Mouse (Mus musculus): ENCODE data around the gene Chil4.

DNA sequence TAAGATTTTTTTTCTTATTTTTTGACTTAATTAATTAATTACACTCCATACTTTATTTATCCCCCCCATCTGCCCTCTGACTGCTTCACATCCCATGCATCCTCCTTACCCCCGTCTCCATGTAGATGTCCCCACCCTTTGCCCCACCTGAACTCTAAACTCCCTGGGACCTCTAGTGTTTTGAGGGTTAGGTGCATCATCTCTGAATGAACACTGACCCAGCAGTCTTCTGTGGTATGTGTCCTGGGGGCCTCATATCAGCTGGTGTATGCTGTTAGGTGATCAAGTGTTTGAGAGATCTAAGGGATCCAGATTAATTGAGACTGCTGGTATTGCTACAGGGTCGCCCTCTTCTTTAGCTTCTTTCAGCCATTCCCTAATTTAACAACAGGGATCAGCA is 31.3 kb downstream of the Chil4 start:
- TF ChIP-seq CTCF (IDR thresholded peaks at IDR 0.05; ENCODE audit: low read depth, low read length) (no peak), POLR2A (IDR thresholded peaks at IDR 0.05; ENCODE audit: insufficient read depth, low read length) (no peak), EP300 (IDR thresholded peaks at IDR 0.05; ENCODE audit: insufficient read depth, low read depth, low read length) (no peak)

Measured in ES-Bruce4 (cell line).